34 mouse cellular contexts compared by ENCODE assay signal in genomic region chr11:43059437-43059970, GRCm38 (mm10). TPM values are rescaled to one million over a fixed set of nuclear protein-coding genes. Genes with fewer than 3 reads are reported as not detected.
A peak's percentile ranks its signal among the peaks of the same experiment; 100 is the strongest.
DNase-seq lines count a peak whose midpoint lies in the region; ATAC-seq and TF ChIP-seq lines count a peak whose summit lies in the region.
"Had no signal": no experiment of that assay in that cellular context is flagged by ENCODE, and none has a peak within 500 bp of the region (broad histone marks: within the 10 kb centered on the region; RNA-seq: fewer than 3 reads in every experiment).

No protein-coding gene starts in this region.

- H3K4me3 ChIP-seq in layer of hippocampus, adult 2 months, result no peak overlapping the region
- H3K4me3 ChIP-seq in forebrain, embryonic 16.5 days (replicated peaks; ENCODE audit: low read length), result no peak overlapping the region
- H3K4me3 ChIP-seq: embryonic facial prominence, embryonic 12.5 days; heart, embryonic 15.5 days; hindbrain, embryonic 13.5 days; limb, embryonic 10.5 days; neural tube, embryonic 15.5 days had no signal

- no peaks in the 10 kb centered on the region for H3K27me3 ChIP-seq in forebrain, embryonic 16.5 days (replicated peaks; ENCODE audit: control insufficient read depth, insufficient read depth, low read length)
- H3K27me3 ChIP-seq: CH12.LX; embryonic facial prominence, embryonic 12.5 days; heart, embryonic 15.5 days; hindbrain, embryonic 13.5 days; neural tube, embryonic 15.5 days had no signal

- 8% methylated on average over 5 of the region's 5 CpGs for WGBS in forebrain, embryonic 16.5 days

- 0 out of 2 replicates have a peak overlapping the region, but pooled peaks have one; percentile 39 for H3K27ac ChIP-seq in layer of hippocampus, adult 2 months
- H3K27ac ChIP-seq in forebrain, embryonic 16.5 days (ENCODE audit: low read length), result no peak overlapping the region; the same call in 1 of the 2 replicates
- H3K27ac ChIP-seq: embryonic facial prominence, embryonic 12.5 days; heart, embryonic 15.5 days; hindbrain, embryonic 13.5 days; limb, embryonic 10.5 days; macrophage; neural tube, embryonic 15.5 days had no signal

- no peak for TF ChIP-seq CTCF in layer of hippocampus, adult 2 months (conservative IDR thresholded peaks at IDR 0.05)

- H3K9me3 ChIP-seq in forebrain, embryonic 16.5 days (ENCODE audit: control insufficient read depth, low read length), result no peaks in the 10 kb centered on the region
- H3K9me3 ChIP-seq: embryonic facial prominence, embryonic 12.5 days; heart, embryonic 15.5 days; hindbrain, embryonic 13.5 days; limb, embryonic 10.5 days; neural tube, embryonic 15.5 days had no signal

- H3K36me3 ChIP-seq in forebrain, embryonic 16.5 days (ENCODE audit: control insufficient read depth, insufficient read depth), result no peaks in the 10 kb centered on the region
- H3K36me3 ChIP-seq: embryonic facial prominence, embryonic 12.5 days; heart, embryonic 15.5 days; hindbrain, embryonic 13.5 days; limb, embryonic 10.5 days; neural tube, embryonic 15.5 days had no signal

- peak in 1 of 2 experiments; percentile 19 for DNase-seq in layer of hippocampus, adult 2 months (ENCODE audit: low spot score in 2 of 2)
- DNase-seq in layer of hippocampus, postnatal 36 days, result no peak
- DNase-seq in right cerebral cortex, adult 2 months (ENCODE audit: low spot score in 2 of 2), result peak; percentile 17 to 20
- no peak for DNase-seq in right cerebral cortex, postnatal 4 days
- peak; percentile 65 for DNase-seq in telencephalon, adult 2 months (ENCODE audit: low read depth, low spot score)
- DNase-seq in spleen, adult 12 weeks (ENCODE audit: low spot score), result no peak
- DNase-seq in lung, postnatal 25 days (ENCODE audit: low spot score), result no peak
- DNase-seq: adrenal gland, postnatal 14 days; B cell, adult 2 months; cerebellum, adult 11-12 months; cerebellum, postnatal 10 days; heart, postnatal 36 days; kidney, adult 18-20 months; kidney, postnatal 4 days; liver had no signal

- H3K4me2 ChIP-seq in forebrain, embryonic 16.5 days (ENCODE audit: low read length), result no peak overlapping the region
- H3K4me2 ChIP-seq: embryonic facial prominence, embryonic 12.5 days; heart, embryonic 15.5 days; hindbrain, embryonic 13.5 days; midbrain, embryonic 11.5 days; neural tube, embryonic 15.5 days had no signal

- H3K9ac ChIP-seq in forebrain, embryonic 16.5 days (replicated peaks; ENCODE audit: low read depth, low read length), result no peak overlapping the region
- H3K9ac ChIP-seq: embryonic facial prominence, embryonic 12.5 days; heart, embryonic 15.5 days; hindbrain, embryonic 13.5 days; neural tube, embryonic 15.5 days had no signal

- H3K4me1 ChIP-seq in forebrain, embryonic 16.5 days (replicated peaks; ENCODE audit: control insufficient read depth, insufficient read depth, low read length), result peaks cover 13% of the 10 kb centered on the region
- H3K4me1 ChIP-seq: embryonic facial prominence, embryonic 12.5 days; heart, embryonic 15.5 days; hindbrain, embryonic 13.5 days; limb, embryonic 10.5 days; neural tube, embryonic 15.5 days had no signal

- peak; percentile 67 for ATAC-seq in forebrain, embryonic 16.5 days

RNA-seq across cellular contexts. Expression of gene Gm9972, which starts 24.0 kb away (rescaled TPM):
- not detected for total RNA-seq in layer of hippocampus, adult 2 months (2021)
- not detected for total RNA-seq in layer of hippocampus, postnatal 36 days (2021)
- not detected in 2 replicates for polyA plus RNA-seq in forebrain, embryonic 16.5 days (2015; fragmentation: Nextera tagmentation; extraction: Ambion mirVana)
- total RNA-seq: adrenal gland, postnatal 14 days; CH12.LX; gastrocnemius, adult 8-10 months; heart, postnatal 36 days; layer of hippocampus, postnatal 14 days; MEL had no signal
- polyA plus RNA-seq: cortical plate, adult 2 months; frontal cortex, adult 2 months; gonadal fat pad, adult 2 months; heart, embryonic 15.5 days; kidney, embryonic 16.5 days; limb, embryonic 10.5 days; liver, embryonic 16.5 days; lung, embryonic 16.5 days; macrophage; midbrain, embryonic 11.5 days; neural tube, embryonic 15.5 days; testis, adult 2 months had no signal

Comparison
In these comparisons a context has a peak if more than half of its experiments do, and no peak if none do; other contexts are left out.
1. DNase-seq: peak in right cerebral cortex, adult 2 months (2 of 2) and telencephalon, adult 2 months (single experiment); none in layer of hippocampus, postnatal 36 days (0 of 2), right cerebral cortex, postnatal 4 days (single experiment), spleen, adult 12 weeks (single experiment) and lung, postnatal 25 days (single experiment).